Mouse (Mus musculus) stomach, embryonic 14.5 days (tissue): Measurements from ENCODE around the gene Sox18. TPM values are rescaled to one million over a fixed set of nuclear protein-coding genes. Genes with fewer than 3 reads are reported as not detected.

Source experiments
- ATAC-seq: fragments of 200-750 bp; cut with Nextera tagmentation; 2 replicates; pipeline ENCODE4 v1.8.0; 2017; ENCODE audit warnings: low read depth, moderate TSS enrichment; ENCODE audit not compliant: insufficient number of reproducible peaks, insufficient read depth, low FRiP score
- H3K27ac ChIP-seq: fragments of 300-500 bp; sonication (generic); 2 replicates; pipeline ENCODE4 v1.5.1; 2014; ENCODE audit warnings: mild to moderate bottlenecking, low read length, moderate library complexity, mixed read lengths
- H3K27me3 ChIP-seq: fragments of 300-500 bp; sonication (generic); 2 replicates; pipeline ENCODE4 v1.6.1; 2014; ENCODE audit warnings: low read length, control low read depth, mixed read lengths; ENCODE audit not compliant: control insufficient read depth, insufficient read depth
- H3K36me3 ChIP-seq: fragments of 300-500 bp; sonication (generic); 2 replicates; pipeline ENCODE4 v1.6.1; 2014; ENCODE audit warnings: mild to moderate bottlenecking, control low read depth, low read length, moderate library complexity, mixed read lengths; ENCODE audit not compliant: control insufficient read depth, insufficient read depth
- H3K4me1 ChIP-seq: fragments of 300-500 bp; sonication (generic); 2 replicates; pipeline ENCODE4 v1.6.1; 2014; ENCODE audit warnings: low read length, control low read depth, mixed read lengths; ENCODE audit not compliant: control insufficient read depth, insufficient read depth
- H3K4me2 ChIP-seq: fragments of 300-500 bp; sonication (generic); replicated peaks from 2 replicates; pipeline ENCODE4 v1.6.1; 2014; ENCODE audit warnings: low read depth, low read length, control low read depth
- H3K4me3 ChIP-seq: fragments of 300-500 bp; sonication (generic); 2 replicates; pipeline ENCODE4 v1.5.1; 2014; ENCODE audit warnings: low read depth, low read length, control low read depth
- H3K9ac ChIP-seq: fragments of 300-500 bp; sonication (generic); replicated peaks from 2 replicates; pipeline ENCODE4 v1.6.1; 2014; ENCODE audit warnings: low read depth, mild to moderate bottlenecking, control low read depth, low read length, moderate library complexity, mixed read lengths
- H3K9me3 ChIP-seq: fragments of 300-500 bp; sonication (generic); 2 replicates; pipeline ENCODE4 v1.6.1; 2016; ENCODE audit warnings: low read depth, low read length, control low read depth; ENCODE audit not compliant: control insufficient read depth
- WGBS: fragments of 180-500 bp; shearing (Covaris S2); extraction: QIAGEN DNeasy Blood & Tissue Kit; methylation state at CpG from one replicate; pipeline ENCODE4 v1.1.7; 2014; 5-methylcytosine and 5-hydroxymethylcytosine counted together
- polyA plus RNA-seq: library from polyadenylated mRNA; unstranded; fragments of >200 nt; fragmentation: Nextera tagmentation; extraction: Ambion mirVana; gene quantifications from 2 replicates; pipeline ENCODE4 v1.2.1, GENCODE M21; 2014

Gene Sox18
- polyA plus RNA-seq, 1 experiment from 2014 or later = 25.9 TPM

GRCm38 (mm10) chr2:181689466-181690160 lies 18.2 kb upstream of the Sox18 start:
- no peaks in the 10 kb centered on the region for H3K27me3 ChIP-seq
- no peaks in the 10 kb centered on the region for H3K9me3 ChIP-seq
- no peak overlapping the region for H3K4me2 ChIP-seq
- peaks cover 10% of the 10 kb centered on the region; the same call in 1 of the 2 replicates for H3K4me1 ChIP-seq
- H3K27ac ChIP-seq = no peak overlapping the region
- ATAC-seq = no peak
- H3K36me3 ChIP-seq = peaks cover 26% of the 10 kb centered on the region
- 88% methylated on average over 10 of the region's 10 CpGs for WGBS
- no peak overlapping the region for H3K4me3 ChIP-seq
- H3K9ac ChIP-seq = no peak overlapping the region

- H3K4me1 ChIP-seq = peaks cover 2% of the 10 kb centered on the region; the same call in 1 of the 2 replicates
- H3K27me3 ChIP-seq = no peaks in the 10 kb centered on the region
- no peak overlapping the region for H3K27ac ChIP-seq
- no peak overlapping the region for H3K4me3 ChIP-seq
- no peak overlapping the region for H3K9ac ChIP-seq
- ATAC-seq = no peak
- peaks cover 26% of the 10 kb centered on the region for H3K36me3 ChIP-seq
- 93% methylated on average over 8 of the region's 8 CpGs for WGBS
- H3K9me3 ChIP-seq = no peaks in the 10 kb centered on the region
- H3K4me2 ChIP-seq = no peak overlapping the region
Measured at GRCm38 (mm10) chr2:181687586-181687985, 16.1 kb upstream of the Sox18 start.

GRCm38 (mm10) chr2:181685686-181686085 lies 14.2 kb upstream of the Sox18 start:
- H3K27me3 ChIP-seq = no peaks in the 10 kb centered on the region
- 92% methylated on average over 4 of the region's 4 CpGs for WGBS

GRCm38 (mm10) chr2:181684713-181685112 lies 13.3 kb upstream of the Sox18 start:
- no peaks in the 10 kb centered on the region for H3K27me3 ChIP-seq
- no peaks in the 10 kb centered on the region for H3K9me3 ChIP-seq
- ATAC-seq = no peak
- H3K36me3 ChIP-seq = peaks cover 26% of the 10 kb centered on the region
- 76% methylated on average over 1 of the region's 1 CpGs for WGBS
- H3K4me1 ChIP-seq = 0 out of 2 replicates have a peak, but pooled peaks cover 8% of the 10 kb centered on the region
- H3K4me3 ChIP-seq = no peak overlapping the region
- H3K4me2 ChIP-seq = no peak overlapping the region
- H3K27ac ChIP-seq = no peak overlapping the region
- no peak overlapping the region for H3K9ac ChIP-seq

More at GRCm38 (mm10) chr2:181685686-181686085, 14.2 kb upstream of the Sox18 start:
- ATAC-seq = no peak
- H3K9ac ChIP-seq = no peak overlapping the region
- H3K36me3 ChIP-seq = peaks cover 26% of the 10 kb centered on the region
- 0 out of 2 replicates have a peak, but pooled peaks cover 6% of the 10 kb centered on the region for H3K4me1 ChIP-seq
- no peak overlapping the region for H3K4me2 ChIP-seq
- no peaks in the 10 kb centered on the region for H3K9me3 ChIP-seq
- H3K4me3 ChIP-seq = no peak overlapping the region
- no peak overlapping the region for H3K27ac ChIP-seq

- H3K27me3 ChIP-seq = no peaks in the 10 kb centered on the region
- H3K4me2 ChIP-seq = no peak overlapping the region
- peaks cover 16% of the 10 kb centered on the region for H3K36me3 ChIP-seq
- H3K27ac ChIP-seq = no peak overlapping the region
- no peak overlapping the region for H3K9ac ChIP-seq
- H3K4me3 ChIP-seq = no peak overlapping the region
- H3K9me3 ChIP-seq = no peaks in the 10 kb centered on the region
- no peak for ATAC-seq
- H3K4me1 ChIP-seq = 0 out of 2 replicates have a peak, but pooled peaks cover 8% of the 10 kb centered on the region
- 56% methylated on average over 4 of the region's 4 CpGs for WGBS
Measured at GRCm38 (mm10) chr2:181683381-181683780, 11.9 kb upstream of the Sox18 start.

GRCm38 (mm10) chr2:181681978-181682377 lies 10.5 kb upstream of the Sox18 start:
- Histone ChIP-seq H3K4me1 (0 out of 2 replicates have a peak, but pooled peaks cover 8% of the 10 kb centered on the region), H3K9me3 (no peaks in the 10 kb centered on the region), H3K27ac (no peak overlapping the region), H3K27me3 (no peaks in the 10 kb centered on the region), H3K4me3 (no peak overlapping the region), H3K36me3 (peaks cover 6% of the 10 kb centered on the region; the same call in 1 of the 2 replicates), H3K4me2 (no peak overlapping the region), H3K9ac (no peak overlapping the region)
- ATAC-seq = peak; percentile 30; the same call in 1 of the 2 replicates
- 68% methylated on average over 1 of the region's 1 CpGs for WGBS

GRCm38 (mm10) chr2:181680716-181681117 lies 9.3 kb upstream of the Sox18 start:
- Histone ChIP-seq H3K9ac (peak overlapping the region; percentile 82), H3K27ac (peak overlapping the region; percentile 52; the same call in 1 of the 2 replicates), H3K4me3 (peak overlapping the region; percentile 68), H3K4me2 (peak overlapping the region; percentile 91), H3K36me3 (no peaks in the 10 kb centered on the region), H3K4me1 (peaks cover 8% of the 10 kb centered on the region; the same call in 1 of the 2 replicates), H3K27me3 (no peaks in the 10 kb centered on the region), H3K9me3 (no peaks in the 10 kb centered on the region)
- WGBS = 16% methylated on average over 7 of the region's 7 CpGs
- no peak for ATAC-seq

- peak within 1 kb of the TSS; percentile 68 for H3K4me3 ChIP-seq
- H3K27ac ChIP-seq = peak within 1 kb of the TSS; percentile 52; the same call in 1 of the 2 replicates
- H3K9ac ChIP-seq = peak within 1 kb of the TSS; percentile 82
- no peaks in the 10 kb centered on the region for H3K36me3 ChIP-seq
- peaks cover 8% of the 10 kb centered on the region; the same call in 1 of the 2 replicates for H3K4me1 ChIP-seq
- peak within 1 kb of the TSS; percentile 91 for H3K4me2 ChIP-seq
- H3K9me3 ChIP-seq = no peaks in the 10 kb centered on the region
- under 1% methylated on average over 62 of the region's 69 CpGs for WGBS
- no peaks in the 10 kb centered on the region for H3K27me3 ChIP-seq
- ATAC-seq = peak; percentile 21; the same call in 1 of the 2 replicates
Measured at GRCm38 (mm10) chr2:181679951-181680715, 8.7 kb upstream of the Sox18 start, which contains the start of gene Tcea2. Tcea2 (plus strand) TSS chr2:181680310.
